Mouse (Mus musculus) embryonic facial prominence, embryonic 14.5 days (tissue): ENCODE measurements around the gene Sept11. TPM values are rescaled to one million over a fixed set of nuclear protein-coding genes. Genes with fewer than 3 reads are reported as not detected.

ENCODE experiments used
- ATAC-seq: fragments of 200-750 bp; cut with Nextera tagmentation; 2 replicates; pipeline ENCODE4 v1.8.0; 2017; ENCODE audit warnings: low read depth, moderate number of reproducible peaks, moderate TSS enrichment
- DNase-seq: peaks from one replicate; pipeline ENCODE4 v3.0.0-alpha.2; 2015; ENCODE audit warnings: low spot score
- H3K27ac ChIP-seq: fragments of 300-500 bp; sonication (generic); replicated peaks from 2 replicates; pipeline ENCODE4 v1.5.1; 2014; ENCODE audit warnings: low read depth, mild to moderate bottlenecking, low read length, moderate library complexity
- H3K27me3 ChIP-seq: fragments of 300-500 bp; sonication (generic); replicated peaks from 2 replicates; pipeline ENCODE4 v1.6.1; 2014; ENCODE audit warnings: low read length; ENCODE audit not compliant: control insufficient read depth, insufficient read depth
- H3K36me3 ChIP-seq: fragments of 300-500 bp; sonication (generic); 2 replicates; pipeline ENCODE4 v1.6.1; 2014; ENCODE audit warnings: low read length, mixed read lengths; ENCODE audit not compliant: control insufficient read depth, insufficient read depth
- H3K4me1 ChIP-seq: fragments of 300-500 bp; sonication (generic); 2 replicates; pipeline ENCODE4 v1.6.1; 2014; ENCODE audit warnings: antibody characterized with exemption, low read length; ENCODE audit not compliant: control insufficient read depth, insufficient read depth
- H3K4me2 ChIP-seq: fragments of 300-500 bp; sonication (generic); 2 replicates; pipeline ENCODE4 v1.6.1; 2014; ENCODE audit warnings: low read depth, mild to moderate bottlenecking, low read length, moderate library complexity, mixed read lengths
- H3K4me3 ChIP-seq: fragments of 300-500 bp; sonication (generic); 2 replicates; pipeline ENCODE4 v1.5.1; 2014; ENCODE audit warnings: low read depth, mild to moderate bottlenecking, low read length
- H3K9ac ChIP-seq: fragments of 300-500 bp; sonication (generic); 2 replicates; pipeline ENCODE4 v1.6.1; 2014; ENCODE audit warnings: low read depth, mild to moderate bottlenecking, low read length, moderate library complexity, mixed read lengths
- H3K9me3 ChIP-seq: fragments of 300-500 bp; sonication (generic); 2 replicates; pipeline ENCODE4 v1.6.1; 2016; ENCODE audit warnings: low read length; ENCODE audit not compliant: control insufficient read depth
- WGBS: fragments of 180-500 bp; shearing (Covaris S2); extraction: QIAGEN DNeasy Blood & Tissue Kit; methylation state at CpG from one replicate; pipeline ENCODE4 v1.1.7; 2014; 5-methylcytosine and 5-hydroxymethylcytosine counted together
- polyA plus RNA-seq: library from polyadenylated mRNA; unstranded; fragments of >200 nt; fragmentation: Nextera tagmentation; extraction: Ambion mirVana; gene quantifications from 2 replicates; pipeline ENCODE4 v1.2.1, GENCODE M21; 2014

The Sept11 gene
- polyA plus RNA-seq, 1 experiment from 2014 or later: 187 TPM

GRCm38 (mm10) chr5:93126930-93127562, 33.8 kb downstream of the Sept11 start:
- Histone ChIP-seq H3K4me2 (no peak overlapping the region), H3K36me3 (no peaks in the 10 kb centered on the region), H3K9me3 (no peaks in the 10 kb centered on the region), H3K4me1 (peaks cover 88% of the 10 kb centered on the region), H3K9ac (no peak overlapping the region), H3K27ac (peak overlapping the region; percentile 58; the same call in 1 of the 2 replicates), H3K4me3 (no peak overlapping the region), H3K27me3 (no peaks in the 10 kb centered on the region)
- DNase-seq: no peak
- ATAC-seq: no peak
- 42% methylated on average over 4 of the region's 4 CpGs for WGBS

GRCm38 (mm10) chr5:93127722-93128121, 34.5 kb downstream of the Sept11 start:
- 0 out of 2 replicates have a peak overlapping the region, but pooled peaks have one; percentile 7 for H3K4me2 ChIP-seq
- ATAC-seq: peak; percentile 45
- WGBS: 3% methylated on average over 3 of the region's 3 CpGs

DNA sequence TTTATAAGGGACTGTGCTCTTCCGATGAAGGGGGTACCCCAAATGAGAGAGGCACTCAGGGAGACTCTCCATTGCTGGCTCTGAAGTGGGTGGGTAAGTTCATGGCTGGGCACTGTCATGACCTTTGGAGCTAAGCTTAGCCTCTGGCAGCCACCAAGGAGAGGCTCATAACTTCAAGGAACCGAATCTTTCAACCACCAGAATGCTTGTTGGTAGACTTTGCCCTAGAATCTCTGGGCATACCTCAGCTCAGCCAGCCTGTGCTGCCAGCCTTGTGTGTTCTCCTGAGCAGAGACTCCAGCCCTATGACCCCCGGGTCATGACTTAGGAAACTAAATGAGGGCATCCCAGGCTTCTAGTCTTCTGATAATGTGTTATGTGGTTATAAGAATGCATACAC, 35.5 kb downstream of the Sept11 start:
- Histone ChIP-seq H3K4me2 (no peak overlapping the region), H3K27me3 (no peaks in the 10 kb centered on the region), H3K9me3 (no peaks in the 10 kb centered on the region), H3K27ac (no peak overlapping the region), H3K9ac (no peak overlapping the region), H3K4me1 (peaks cover 96% of the 10 kb centered on the region), H3K4me3 (no peak overlapping the region), H3K36me3 (no peaks in the 10 kb centered on the region)
- no peak for DNase-seq
- 63% methylated on average over 2 of the region's 3 CpGs for WGBS
- no peak for ATAC-seq

More at GRCm38 (mm10) chr5:93127722-93128121, 34.5 kb downstream of the Sept11 start:
- Histone ChIP-seq H3K27ac (peak overlapping the region; percentile 58), H3K36me3 (no peaks in the 10 kb centered on the region), H3K9me3 (no peaks in the 10 kb centered on the region), H3K27me3 (no peaks in the 10 kb centered on the region), H3K9ac (no peak overlapping the region), H3K4me3 (no peak overlapping the region), H3K4me1 (peaks cover 95% of the 10 kb centered on the region)
- DNase-seq: peak; percentile 85

DNA sequence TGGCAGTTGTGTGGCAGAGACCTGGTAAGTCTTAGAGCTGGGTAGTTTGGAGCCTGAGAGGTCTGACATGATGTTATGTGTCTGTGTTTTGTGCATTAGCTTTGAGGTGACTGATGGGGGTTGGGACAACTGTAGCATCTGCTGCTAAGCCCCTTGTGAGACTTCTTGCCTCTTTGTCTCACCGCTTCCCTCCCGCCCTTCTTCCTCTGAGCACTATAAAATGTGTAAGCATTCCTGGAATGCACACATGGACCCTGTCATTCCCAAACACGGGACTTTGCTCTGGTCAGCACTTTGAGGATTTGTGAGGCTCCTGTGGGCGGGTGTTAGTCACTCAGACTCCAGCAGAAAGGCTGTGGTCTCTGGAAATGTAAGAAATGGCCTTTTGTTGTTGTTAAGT, 36.7 kb downstream of the Sept11 start:
- H3K4me1 ChIP-seq: peaks cover 96% of the 10 kb centered on the region
- DNase-seq (peak; percentile 91), ATAC-seq (peak; percentile 48; the same call in 1 of the 2 replicates)
- no peak overlapping the region for H3K4me3 ChIP-seq
- peak overlapping the region; percentile 75 for H3K27ac ChIP-seq
- no peak overlapping the region for H3K9ac ChIP-seq
- WGBS: 6% methylated on average over 4 of the region's 4 CpGs
- H3K36me3 ChIP-seq: no peaks in the 10 kb centered on the region
- H3K27me3 ChIP-seq: no peaks in the 10 kb centered on the region
- H3K9me3 ChIP-seq: no peaks in the 10 kb centered on the region
- H3K4me2 ChIP-seq: peak overlapping the region; percentile 20; the same call in 1 of the 2 replicates

DNA sequence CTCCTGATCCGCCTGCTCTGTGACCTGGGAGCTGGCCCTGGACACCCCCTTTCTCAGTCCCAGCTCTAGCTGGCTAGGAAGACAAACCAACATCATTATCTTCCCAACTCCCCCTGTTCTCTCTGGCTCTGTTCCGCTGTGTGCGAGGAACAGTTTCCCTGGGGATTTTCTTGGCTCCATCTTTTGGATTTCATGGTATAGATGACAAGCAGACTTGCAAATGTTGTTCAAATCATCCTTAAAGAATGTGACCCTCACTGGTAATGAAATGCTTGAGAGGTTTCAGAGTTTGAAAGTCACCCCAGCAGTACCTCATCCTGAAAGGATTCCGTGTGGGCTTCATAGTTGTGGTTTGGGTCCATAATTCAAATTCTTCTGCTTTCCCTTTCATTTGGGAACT, 38.2 kb downstream of the Sept11 start:
- Histone ChIP-seq H3K27me3 (no peaks in the 10 kb centered on the region), H3K36me3 (no peaks in the 10 kb centered on the region), H3K9ac (no peak overlapping the region), H3K9me3 (no peaks in the 10 kb centered on the region), H3K4me1 (peaks cover 95% of the 10 kb centered on the region), H3K27ac (peak overlapping the region; percentile 75), H3K4me3 (no peak overlapping the region), H3K4me2 (peak overlapping the region; percentile 21; the same call in 1 of the 2 replicates)
- DNase-seq (peak; percentile 92), ATAC-seq (peak; percentile 28; the same call in 1 of the 2 replicates)
- 13% methylated on average over 4 of the region's 4 CpGs for WGBS

GRCm38 (mm10) chr5:93133445-93134244, 40.4 kb downstream of the Sept11 start:
- 22% methylated on average over 10 of the region's 10 CpGs for WGBS
- ATAC-seq (no peak), DNase-seq (peak; percentile 71)
- Histone ChIP-seq H3K27ac (peak overlapping the region; percentile 75), H3K9me3 (no peaks in the 10 kb centered on the region), H3K4me2 (peak overlapping the region; percentile 33), H3K27me3 (no peaks in the 10 kb centered on the region), H3K9ac (peak overlapping the region; percentile 17; the same call in 1 of the 2 replicates), H3K36me3 (no peaks in the 10 kb centered on the region), H3K4me1 (peaks cover 84% of the 10 kb centered on the region), H3K4me3 (no peak overlapping the region)

- Histone ChIP-seq H3K4me1 (peaks cover 65% of the 10 kb centered on the region), H3K27me3 (no peaks in the 10 kb centered on the region), H3K4me3 (no peak overlapping the region), H3K36me3 (peaks cover 16% of the 10 kb centered on the region), H3K9ac (no peak overlapping the region), H3K27ac (no peak overlapping the region), H3K9me3 (no peaks in the 10 kb centered on the region), H3K4me2 (no peak overlapping the region)
- DNase-seq: no peak
- WGBS: 63% methylated on average over 10 of the region's 10 CpGs
- no peak for ATAC-seq
Observed at GRCm38 (mm10) chr5:93135368-93136107, 42.3 kb downstream of the Sept11 start.

DNA sequence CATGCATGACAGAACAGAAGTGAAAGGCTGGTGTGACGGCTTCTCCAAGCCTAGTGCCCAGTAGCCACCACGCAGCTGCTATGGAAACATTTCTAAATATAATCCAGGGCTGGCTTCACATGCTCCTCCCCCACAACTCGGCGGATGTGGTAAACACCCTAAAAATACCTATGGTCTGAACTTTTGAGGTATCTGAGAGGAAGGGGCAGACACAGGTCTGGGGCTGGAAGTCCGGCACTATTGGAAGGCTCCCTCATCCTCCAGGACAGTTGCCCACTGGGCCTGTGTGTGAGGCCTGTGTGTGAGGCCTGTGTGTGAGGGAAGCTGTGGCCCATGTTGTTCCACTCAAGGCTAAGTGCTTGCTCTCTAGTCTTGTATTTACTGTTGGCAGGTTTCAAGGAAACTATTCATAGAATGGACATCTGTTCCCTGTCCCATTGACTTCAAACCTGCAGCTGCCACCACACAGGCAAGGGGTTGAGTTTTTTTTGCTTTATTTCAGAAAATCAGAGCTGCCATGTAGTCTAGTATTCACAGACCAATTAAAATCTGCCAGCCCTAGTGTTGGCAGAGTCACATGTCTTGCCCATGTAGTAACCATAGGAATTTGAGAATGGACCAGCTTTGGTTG, 43.8 kb downstream of the Sept11 start:
- Histone ChIP-seq H3K9ac (no peak overlapping the region), H3K9me3 (no peaks in the 10 kb centered on the region), H3K4me2 (no peak overlapping the region), H3K27ac (peak overlapping the region; percentile 79), H3K4me1 (peaks cover 50% of the 10 kb centered on the region), H3K4me3 (no peak overlapping the region), H3K27me3 (no peaks in the 10 kb centered on the region), H3K36me3 (peaks cover 32% of the 10 kb centered on the region)
- 40% methylated on average over 5 of the region's 5 CpGs for WGBS
- peak; percentile 76 for ATAC-seq
- peak; percentile 73 for DNase-seq
